Comparison of ENCODE assay signal across 8 mouse cellular contexts in the genomic region with DNA sequence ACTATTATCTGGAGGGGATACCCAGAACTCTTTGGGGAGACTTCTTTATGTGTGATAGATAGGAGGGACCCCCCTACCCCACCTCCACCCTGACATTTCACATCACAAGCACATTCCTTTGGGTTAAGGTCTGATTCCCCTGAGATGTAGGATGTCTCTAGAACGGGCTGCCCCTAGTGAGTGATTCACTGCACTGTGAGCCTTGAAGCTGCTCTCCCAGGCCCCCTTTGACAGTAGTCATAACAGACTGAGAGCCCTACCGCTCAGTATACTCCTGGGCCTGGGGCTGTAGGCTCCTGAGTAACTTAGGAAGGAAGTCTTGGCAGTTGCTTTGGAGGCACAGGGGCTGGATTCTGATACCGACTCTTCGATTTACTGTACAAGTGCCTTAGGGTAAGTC. TPM values are rescaled to one million over a fixed set of nuclear protein-coding genes. Genes with fewer than 3 reads are reported as not detected.
DNase-seq lines count a peak whose midpoint lies in the region; ATAC-seq lines count a peak whose summit lies in the region.

No protein-coding gene starts in this region.

- H3K9ac ChIP-seq in heart, embryonic 13.5 days: peak overlapping the region; percentile 80
- no peak overlapping the region for H3K9ac ChIP-seq in hindbrain, embryonic 12.5 days
- peak overlapping the region; percentile 69; the same call in 1 of the 2 replicates for H3K9ac ChIP-seq in midbrain, embryonic 11.5 days (ENCODE audit: low read length)

- H3K4me1 ChIP-seq in heart, embryonic 13.5 days: peaks cover 59% of the 10 kb centered on the region
- peaks cover 17% of the 10 kb centered on the region for H3K4me1 ChIP-seq in brown adipose tissue, adult 24 weeks (ENCODE audit: control insufficient read depth, insufficient read depth, insufficient read length, low read length)
- peaks cover 17% of the 10 kb centered on the region for H3K4me1 ChIP-seq in hindbrain, embryonic 12.5 days
- H3K4me1 ChIP-seq in midbrain, embryonic 11.5 days (ENCODE audit: control insufficient read depth, insufficient read depth, low read length): peaks cover 3% of the 10 kb centered on the region

- DNase-seq in heart, adult 9 months (ENCODE audit: low spot score in 2 of 2): no peak
- no peak for DNase-seq in midbrain, embryonic 11.5 days (ENCODE audit: low spot score, missing footprints)
- DNase-seq in right cerebral cortex, adult 2 months (ENCODE audit: low spot score in 2 of 2): no peak
- DNase-seq in embryo, embryonic 10 days (ENCODE audit: low spot score): no peak
- no peak for DNase-seq in right cerebral cortex, adult 18-20 months

- no peak for ATAC-seq in heart, embryonic 13.5 days (ENCODE audit: extremely low read depth, insufficient number of reproducible peaks, low FRiP score, low TSS enrichment)
- ATAC-seq in hindbrain, embryonic 12.5 days (ENCODE audit: low FRiP score): no peak; the same call in 1 of the 2 replicates
- 0 out of 2 replicates have a peak, but pooled peaks have one; percentile 2 for ATAC-seq in midbrain, embryonic 11.5 days (ENCODE audit: low FRiP score)

- no peak overlapping the region for H3K27ac ChIP-seq in heart, embryonic 13.5 days (replicated peaks)
- H3K27ac ChIP-seq in brown adipose tissue, adult 24 weeks (replicated peaks; ENCODE audit: low read depth, low read length): peak overlapping the region; percentile 79
- no peak overlapping the region for H3K27ac ChIP-seq in hindbrain, embryonic 12.5 days
- H3K27ac ChIP-seq in midbrain, embryonic 11.5 days (ENCODE audit: low read depth, low read length): no peak overlapping the region

- peaks cover 26% of the 10 kb centered on the region for H3K27me3 ChIP-seq in heart, embryonic 13.5 days (replicated peaks)
- peaks cover 34% of the 10 kb centered on the region for H3K27me3 ChIP-seq in hindbrain, embryonic 12.5 days
- peaks cover 12% of the 10 kb centered on the region; the same call in 1 of the 2 replicates for H3K27me3 ChIP-seq in midbrain, embryonic 11.5 days (ENCODE audit: control insufficient read depth, insufficient read depth, low read length)

- peak overlapping the region; percentile 63 for H3K4me3 ChIP-seq in heart, embryonic 13.5 days
- peak overlapping the region; percentile 84 for H3K4me3 ChIP-seq in brown adipose tissue, adult 24 weeks (ENCODE audit: insufficient read depth, low read depth, low read length)
- H3K4me3 ChIP-seq in hindbrain, embryonic 12.5 days: peak overlapping the region; percentile 48
- peak overlapping the region; percentile 41; the same call in 1 of the 2 replicates for H3K4me3 ChIP-seq in midbrain, embryonic 11.5 days (ENCODE audit: low read depth, low read length)

- peak overlapping the region; percentile 88 for H3K4me2 ChIP-seq in heart, embryonic 13.5 days
- H3K4me2 ChIP-seq in hindbrain, embryonic 12.5 days (replicated peaks): peak overlapping the region; percentile 75
- peak overlapping the region; percentile 84 for H3K4me2 ChIP-seq in midbrain, embryonic 11.5 days

- 54% methylated on average over 4 of the region's 4 CpGs for WGBS in heart, embryonic 13.5 days
- 69% methylated on average over 4 of the region's 4 CpGs for WGBS in hindbrain, embryonic 12.5 days
- 71% methylated on average over 4 of the region's 4 CpGs for WGBS in midbrain, embryonic 11.5 days

- no peaks in the 10 kb centered on the region for H3K9me3 ChIP-seq in heart, embryonic 13.5 days
- H3K9me3 ChIP-seq in hindbrain, embryonic 12.5 days (replicated peaks): no peaks in the 10 kb centered on the region
- no peaks in the 10 kb centered on the region for H3K9me3 ChIP-seq in midbrain, embryonic 11.5 days (ENCODE audit: control insufficient read depth, low read length)

- no peaks in the 10 kb centered on the region for H3K36me3 ChIP-seq in heart, embryonic 13.5 days
- no peaks in the 10 kb centered on the region for H3K36me3 ChIP-seq in hindbrain, embryonic 12.5 days
- no peaks in the 10 kb centered on the region for H3K36me3 ChIP-seq in midbrain, embryonic 11.5 days (ENCODE audit: control insufficient read depth, insufficient read depth, low read length)

RNA-seq across cellular contexts. Expression of a gene that starts 1.2 kb away (rescaled TPM):
- 4.9 and 6.0 TPM in 2 replicates for polyA plus RNA-seq in heart, embryonic 13.5 days (2015; fragmentation: Nextera tagmentation; extraction: Ambion mirVana)
- polyA plus RNA-seq in brown adipose tissue, adult 24 weeks (2012; ENCODE audit: insufficient read depth, insufficient read length, missing spikeins): 4.5 and 5.1 TPM in 2 replicates
- 4.9 and 6.3 TPM in 2 replicates for polyA plus RNA-seq in hindbrain, embryonic 12.5 days (2016; fragmentation: Nextera tagmentation; extraction: Ambion mirVana)
- 4.3 TPM in 2 replicates for polyA plus RNA-seq in midbrain, embryonic 11.5 days (2014; fragmentation: Nextera tagmentation; extraction: Ambion mirVana)

RNA-seq across cellular contexts. Expression of a gene that starts 50.1 kb away (rescaled TPM):
- polyA plus RNA-seq in heart, embryonic 13.5 days (2015; fragmentation: Nextera tagmentation; extraction: Ambion mirVana): not detected in 2 replicates
- polyA plus RNA-seq in brown adipose tissue, adult 24 weeks (2012; ENCODE audit: insufficient read depth, insufficient read length, missing spikeins): not detected in 2 replicates
- polyA plus RNA-seq in hindbrain, embryonic 12.5 days (2016; fragmentation: Nextera tagmentation; extraction: Ambion mirVana): 0.22 TPM in 1 of 2 replicates, not detected in the other
- polyA plus RNA-seq in midbrain, embryonic 11.5 days (2014; fragmentation: Nextera tagmentation; extraction: Ambion mirVana): not detected in 2 replicates
